Mouse (Mus musculus) adrenal gland, postnatal 36 days (tissue): ENCODE data around the gene Mtcl1. TPM values are rescaled to one million over a fixed set of nuclear protein-coding genes. Genes with fewer than 3 reads are reported as not detected.
A peak's percentile ranks its signal among the peaks of the same experiment; 100 is the strongest.

Experiments
- DNase-seq, 2 experiments: peaks; one replicate each; pipeline ENCODE4 v3.0.0; 2021; ENCODE audit warnings: mixed read lengths in 1 of 2
- total RNA-seq, 2 experiments: library from RNA; stranded (reverse); gene quantifications; 2 replicates each; pipeline ENCODE4 v1.2.3; 2021

Gene Mtcl1
- total RNA-seq, 2 experiments from 2014 or later, result 5.6 to 12.9 TPM

- DNase-seq, result no peak
Observed at GRCm38 (mm10) chr17:66363852-66364524, 85.6 kb downstream of the Mtcl1 start.

GRCm38 (mm10) chr17:66362287-66363016, 87.1 kb downstream of the Mtcl1 start:
- DNase-seq, result peak in 1 of 2 experiments; percentile 18

GRCm38 (mm10) chr17:66358026-66358978, 91.2 kb downstream of the Mtcl1 start:
- DNase-seq, result peak in 1 of 2 experiments; percentile 18

- DNase-seq, result no peak
Observed at GRCm38 (mm10) chr17:66357171-66358025, 92.2 kb downstream of the Mtcl1 start.

- DNase-seq, result no peak
Observed at GRCm38 (mm10) chr17:66353907-66354306, 95.6 kb downstream of the Mtcl1 start.

- no peak for DNase-seq
Observed at GRCm38 (mm10) chr17:66352847-66353643, 96.5 kb downstream of the Mtcl1 start.

- DNase-seq, result peak in 1 of 2 experiments; percentile 21
Observed at GRCm38 (mm10) chr17:66352219-66352618, 97.3 kb downstream of the Mtcl1 start.

- no peak for DNase-seq
Observed at GRCm38 (mm10) chr17:66350689-66351088, 98.9 kb downstream of the Mtcl1 start.

GRCm38 (mm10) chr17:66350127-66350526, 99.4 kb downstream of the Mtcl1 start:
- DNase-seq, result no peak

- DNase-seq, result no peak
Observed at GRCm38 (mm10) chr17:66346378-66346777, 103.2 kb downstream of the Mtcl1 start.

GRCm38 (mm10) chr17:66345680-66346079, 103.9 kb downstream of the Mtcl1 start:
- no peak for DNase-seq

- DNase-seq, result no peak
Observed at GRCm38 (mm10) chr17:66342932-66343331, 106.6 kb downstream of the Mtcl1 start.

- DNase-seq, result no peak
Observed at GRCm38 (mm10) chr17:66341670-66342069, 107.9 kb downstream of the Mtcl1 start.

- DNase-seq, result no peak
Observed at GRCm38 (mm10) chr17:66340798-66341197, 108.8 kb downstream of the Mtcl1 start.

- DNase-seq, result no peak
Observed at GRCm38 (mm10) chr17:66337929-66338328, 111.6 kb downstream of the Mtcl1 start.

GRCm38 (mm10) chr17:66335568-66335967, 114.0 kb downstream of the Mtcl1 start:
- DNase-seq, result no peak

- no peak for DNase-seq
Observed at GRCm38 (mm10) chr17:66334894-66335293, 114.7 kb downstream of the Mtcl1 start.

GRCm38 (mm10) chr17:66331207-66331606, 118.3 kb downstream of the Mtcl1 start:
- DNase-seq, result no peak

- no peak for DNase-seq
Observed at GRCm38 (mm10) chr17:66326552-66327045, 123.0 kb downstream of the Mtcl1 start.

GRCm38 (mm10) chr17:66326204-66326545, 123.4 kb downstream of the Mtcl1 start:
- no peak for DNase-seq
